Mouse (Mus musculus) stomach, postnatal 0 days (tissue): Measurements from ENCODE around the gene Lrmda.

Experiments used
- CTCF ChIP-seq: IDR thresholded peaks from 2 replicates; pipeline ENCODE4 v1.5.1; 2016; ENCODE audit warnings: antibody characterized with exemption, low read depth, mild to moderate bottlenecking, moderate library complexity
- EP300 ChIP-seq: optimal IDR thresholded peaks from 2 replicates; pipeline ENCODE3; 2016; ENCODE audit warnings: antibody characterized with exemption

DNA sequence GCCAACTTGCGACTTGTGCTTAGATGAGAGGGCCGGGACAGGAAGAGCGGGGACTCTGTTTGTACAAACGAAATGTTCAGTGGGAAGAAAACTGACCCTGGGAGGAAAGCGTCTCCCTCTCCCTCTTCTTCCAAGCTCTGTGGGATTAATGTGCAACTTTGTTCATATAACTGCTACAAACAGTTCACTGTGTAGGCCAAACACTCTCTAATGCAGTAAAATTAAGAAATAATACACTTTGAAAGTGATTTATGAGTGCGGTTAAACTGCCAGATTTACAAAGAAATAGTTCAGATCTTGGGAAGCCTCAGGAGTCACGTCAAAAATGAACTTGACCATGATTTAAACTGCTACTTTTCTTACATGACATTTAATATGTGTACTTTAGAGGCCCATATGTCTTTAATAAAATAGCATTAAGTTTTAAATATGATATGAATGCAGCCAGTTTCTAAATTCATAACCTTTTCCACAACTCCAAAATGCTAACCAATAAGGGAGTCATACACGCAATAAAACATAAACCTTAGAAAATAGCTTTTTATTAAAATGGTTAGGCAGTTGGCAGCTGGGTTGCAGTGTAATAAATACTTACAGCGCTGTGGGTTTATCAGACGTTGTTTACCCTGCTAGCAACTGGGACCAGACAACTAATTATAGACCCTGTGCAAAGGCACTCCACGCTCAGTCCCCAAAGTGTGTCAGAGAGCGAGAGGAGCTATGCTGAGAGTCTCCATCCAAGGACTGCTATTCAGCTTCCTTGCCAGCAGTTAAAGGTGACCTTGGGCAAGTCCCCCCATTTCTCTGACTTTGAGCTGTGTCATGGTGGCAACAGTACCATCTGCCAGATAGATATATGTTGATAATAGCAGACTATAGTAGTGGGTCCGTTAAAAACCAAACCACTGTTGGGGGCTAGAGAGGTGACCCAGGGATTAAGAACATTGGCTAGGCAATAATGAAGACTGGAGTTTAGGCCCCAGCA is 590.0 kb downstream of the Lrmda start:
- TF ChIP-seq CTCF: no peak
- TF ChIP-seq EP300: no peak
